Mouse (Mus musculus) brown adipose tissue, adult 24 weeks (tissue): ENCODE measurements around the gene Fam124a. TPM values are rescaled to one million over a fixed set of nuclear protein-coding genes. Genes with fewer than 3 reads are reported as not detected.
"Not testable (repeated sequence)": the region's sequence is repeated elsewhere in the genome, so short reads cannot be mapped to it uniquely, and the experiment has no call there.

ENCODE experiments used
- H3K27ac ChIP-seq: fragments of 200-500 bp; replicated peaks from 2 replicates; pipeline ENCODE4 v1.5.1; 2012; ENCODE audit warnings: low read depth, mild to moderate bottlenecking, low read length
- H3K4me1 ChIP-seq: fragments of 200-500 bp; 2 replicates; pipeline ENCODE4 v1.6.1; 2012; ENCODE audit warnings: low read length, mixed read lengths; ENCODE audit not compliant: control insufficient read depth, insufficient read depth, insufficient read length
- H3K4me3 ChIP-seq: fragments of 200-500 bp; 2 replicates; pipeline ENCODE4 v1.5.1; 2012; ENCODE audit warnings: low read depth, mild to moderate bottlenecking, low read length, moderate library complexity; ENCODE audit not compliant: insufficient read depth
- polyA plus RNA-seq: library from polyadenylated mRNA; stranded (reverse); fragments of >200 nt; gene quantifications from 2 replicates; pipeline ENCODE4 v1.2.4, GENCODE M21; 2012; ENCODE audit not compliant: missing spikeins, insufficient read depth, insufficient read length

Fam124a gene
- polyA plus RNA-seq, 1 experiment, result 3.4 TPM

DNA sequence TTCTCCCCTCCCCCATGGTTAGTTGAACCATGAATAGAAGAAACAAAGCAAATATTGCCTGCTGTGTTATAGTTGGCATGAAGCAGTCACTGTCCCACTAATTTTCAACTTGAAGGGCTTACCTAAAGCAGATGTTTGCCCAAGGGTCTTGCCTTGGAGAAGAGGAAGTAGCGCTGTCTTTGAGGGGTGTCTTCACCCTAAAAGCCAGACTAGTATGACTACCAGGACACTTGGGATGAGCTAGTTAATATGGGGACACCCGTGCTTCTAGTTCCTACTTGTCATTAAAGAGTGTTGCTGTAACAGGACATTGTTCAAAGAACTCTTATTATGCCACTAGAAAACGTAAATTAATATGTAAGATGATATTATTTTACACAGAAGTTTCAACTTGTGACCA lies 1.6 kb downstream of the Fam124a start:
- Histone ChIP-seq H3K27ac (no peak overlapping the region), H3K4me3 (no peak overlapping the region), H3K4me1 (peaks cover 2% of the 10 kb centered on the region; the same call in 1 of the 2 replicates)

GRCm38 (mm10) chr14:62561875-62562748 lies 6.6 kb downstream of the Fam124a start:
- Histone ChIP-seq H3K27ac (no peak overlapping the region), H3K4me1 (peaks cover 2% of the 10 kb centered on the region; the same call in 1 of the 2 replicates), H3K4me3 (no peak overlapping the region)

- Histone ChIP-seq H3K4me1 (no peaks in the 10 kb centered on the region), H3K27ac (no peak overlapping the region), H3K4me3 (no peak overlapping the region)
These were observed 8.1 kb downstream of the Fam124a start for GRCm38 (mm10) chr14:62563679-62564078.

- H3K4me1 ChIP-seq, H3K27ac ChIP-seq, H3K4me3 ChIP-seq: not testable (repeated sequence)
These were observed 11.3 kb downstream of the Fam124a start, which contains the start of gene Gm4131 for GRCm38 (mm10) chr14:62566821-62567220. Gene Gm4131 (minus strand): TSS chr14:62566921.

DNA sequence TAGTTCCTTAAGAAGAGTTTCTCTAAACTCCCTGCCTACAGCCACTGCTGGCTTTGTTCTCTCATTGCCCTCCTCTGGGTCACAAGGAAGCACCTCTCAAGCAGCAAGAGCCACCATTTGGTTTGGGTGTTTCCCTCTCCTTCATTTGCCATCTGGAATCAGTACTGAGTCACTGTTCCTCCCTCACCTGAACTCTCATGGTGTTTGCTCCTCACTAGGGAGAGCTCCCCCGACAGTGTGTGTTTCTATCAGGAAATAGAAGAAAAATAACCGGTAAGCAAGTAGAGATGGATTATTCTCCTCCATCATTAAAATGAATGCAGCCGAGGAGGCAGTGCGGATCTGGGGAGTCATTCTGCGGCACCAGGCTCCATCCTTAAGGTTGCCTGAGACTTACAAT lies 13.9 kb downstream of the Fam124a start:
- Histone ChIP-seq H3K4me1 (no peaks in the 10 kb centered on the region; the same call in 1 of the 2 replicates), H3K27ac (no peak overlapping the region), H3K4me3 (no peak overlapping the region)

- H3K27ac ChIP-seq, result no peak overlapping the region
- H3K4me1 ChIP-seq, result no peaks in the 10 kb centered on the region; the same call in 1 of the 2 replicates
- H3K4me3 ChIP-seq, result no peak overlapping the region
These were observed 14.8 kb downstream of the Fam124a start for GRCm38 (mm10) chr14:62570299-62570698.

DNA sequence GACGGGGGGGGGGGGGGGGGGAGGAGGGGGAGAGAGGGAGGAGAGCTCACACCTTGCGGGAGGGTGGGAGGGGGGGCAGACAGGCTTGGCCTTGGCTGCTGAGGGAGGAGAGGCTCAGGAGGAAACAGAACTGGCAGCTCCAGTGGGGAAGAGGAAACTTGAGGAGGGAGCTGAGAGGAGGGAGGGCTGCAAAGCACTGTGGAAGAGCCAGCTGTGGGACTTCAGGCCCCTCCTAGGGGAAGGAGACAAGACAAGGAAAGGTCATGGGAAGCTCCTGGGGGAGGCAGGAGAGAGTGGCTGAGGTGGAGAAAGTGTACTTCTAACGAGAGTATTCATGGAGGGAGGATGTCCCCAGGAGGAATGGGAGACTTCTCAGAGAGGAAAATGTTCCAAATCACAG lies 17.9 kb downstream of the Fam124a start:
- no peaks in the 10 kb centered on the region; the same call in 1 of the 2 replicates for H3K4me1 ChIP-seq
- no peak overlapping the region for H3K4me3 ChIP-seq
- H3K27ac ChIP-seq, result no peak overlapping the region

GRCm38 (mm10) chr14:62574906-62575305 lies 19.4 kb downstream of the Fam124a start:
- H3K4me3 ChIP-seq, result no peak overlapping the region
- no peak overlapping the region for H3K27ac ChIP-seq

GRCm38 (mm10) chr14:62575862-62576261 lies 20.3 kb downstream of the Fam124a start:
- Histone ChIP-seq H3K4me1 (no peaks in the 10 kb centered on the region; the same call in 1 of the 2 replicates), H3K4me3 (no peak overlapping the region), H3K27ac (no peak overlapping the region)

More at GRCm38 (mm10) chr14:62574906-62575305, 19.4 kb downstream of the Fam124a start:
- no peaks in the 10 kb centered on the region; the same call in 1 of the 2 replicates for H3K4me1 ChIP-seq

DNA sequence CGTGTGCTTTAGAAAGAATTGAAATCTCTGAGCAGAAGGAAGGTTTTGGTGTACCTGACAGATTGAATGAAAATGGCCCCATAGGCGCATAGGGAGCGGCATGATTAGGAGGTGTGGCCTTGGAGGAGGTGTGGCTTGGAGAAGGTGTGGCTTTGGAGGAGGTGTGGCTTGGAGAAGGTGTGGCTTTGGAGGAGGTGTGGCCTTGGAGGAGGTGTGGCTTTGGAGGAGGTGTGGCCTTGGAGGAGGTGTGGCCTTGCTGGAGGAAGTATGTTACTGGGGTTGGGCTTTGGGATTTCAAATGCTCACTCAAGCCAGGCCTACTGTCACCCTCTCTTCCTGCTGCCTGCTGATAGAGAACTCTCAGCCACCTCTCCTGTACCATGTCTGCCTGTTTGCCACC lies 25.4 kb downstream of the Fam124a start:
- Histone ChIP-seq H3K27ac (no peak overlapping the region), H3K4me3 (no peak overlapping the region), H3K4me1 (no peaks in the 10 kb centered on the region)

GRCm38 (mm10) chr14:62581768-62582167 lies 26.2 kb downstream of the Fam124a start:
- H3K4me1 ChIP-seq, result no peaks in the 10 kb centered on the region
- H3K4me3 ChIP-seq, result no peak overlapping the region
- H3K27ac ChIP-seq, result no peak overlapping the region

GRCm38 (mm10) chr14:62584637-62585036 lies 29.1 kb downstream of the Fam124a start:
- Histone ChIP-seq H3K4me1 (no peaks in the 10 kb centered on the region), H3K4me3 (no peak overlapping the region), H3K27ac (no peak overlapping the region)

GRCm38 (mm10) chr14:62585338-62585737 lies 29.8 kb downstream of the Fam124a start:
- Histone ChIP-seq H3K27ac (no peak overlapping the region), H3K4me3 (no peak overlapping the region), H3K4me1 (no peaks in the 10 kb centered on the region)

DNA sequence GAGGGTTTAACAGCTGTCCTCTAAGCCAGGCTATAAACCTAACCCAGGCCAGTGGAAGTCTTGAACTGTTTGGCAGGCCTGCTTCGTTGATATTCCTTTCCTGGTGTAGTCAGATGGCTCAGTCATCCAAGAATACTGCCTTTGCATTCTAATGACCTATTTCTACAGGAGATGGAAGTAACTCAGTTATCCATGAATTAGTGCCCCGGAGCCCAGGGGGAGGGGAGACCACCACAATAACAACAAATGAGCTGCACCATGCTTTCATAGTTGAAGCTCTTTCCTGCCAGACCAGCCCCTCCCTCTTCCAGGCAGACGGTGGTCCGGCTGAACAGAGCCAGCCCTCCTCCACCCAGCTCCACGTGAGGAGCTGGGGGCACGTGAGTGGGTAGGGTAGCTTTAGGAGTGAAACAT lies 44.6 kb downstream of the Fam124a start:
- H3K4me3 ChIP-seq, result no peak overlapping the region
- no peak overlapping the region for H3K27ac ChIP-seq
- no peaks in the 10 kb centered on the region for H3K4me1 ChIP-seq

DNA sequence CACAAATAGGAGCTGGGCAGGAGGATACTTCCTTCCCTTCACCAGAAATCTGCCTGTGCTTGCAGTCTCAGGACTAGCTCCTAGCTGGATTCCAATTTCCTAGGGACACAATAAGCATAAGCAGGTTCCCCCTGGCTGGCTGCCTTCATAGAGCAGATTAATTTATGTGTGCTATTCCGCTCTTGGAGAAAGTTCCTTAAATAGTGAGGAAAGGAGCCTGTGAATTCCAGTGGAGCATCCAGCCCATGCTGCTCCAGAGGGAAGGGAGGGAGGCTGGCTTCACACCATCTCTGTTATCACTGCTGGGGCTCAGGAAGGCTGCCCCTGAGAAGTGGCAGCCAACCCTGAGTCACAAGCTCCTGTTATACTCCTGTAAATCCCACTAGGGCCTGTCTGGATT lies 46.7 kb downstream of the Fam124a start:
- Histone ChIP-seq H3K4me1 (no peaks in the 10 kb centered on the region), H3K4me3 (no peak overlapping the region), H3K27ac (no peak overlapping the region)

GRCm38 (mm10) chr14:62602869-62603268 lies 47.3 kb downstream of the Fam124a start:
- Histone ChIP-seq H3K27ac (no peak overlapping the region), H3K4me1 (no peaks in the 10 kb centered on the region), H3K4me3 (no peak overlapping the region)
